Mouse (Mus musculus) forelimb bud, embryonic 11.5 days (tissue): Measurements from ENCODE around the gene Smim20.

ENCODE experiments used
- DNase-seq: peaks from one replicate; pipeline ENCODE4 v3.0.0-alpha.2; 2012; ENCODE audit warnings: low read depth, low spot score

The Smim20 gene

DNA sequence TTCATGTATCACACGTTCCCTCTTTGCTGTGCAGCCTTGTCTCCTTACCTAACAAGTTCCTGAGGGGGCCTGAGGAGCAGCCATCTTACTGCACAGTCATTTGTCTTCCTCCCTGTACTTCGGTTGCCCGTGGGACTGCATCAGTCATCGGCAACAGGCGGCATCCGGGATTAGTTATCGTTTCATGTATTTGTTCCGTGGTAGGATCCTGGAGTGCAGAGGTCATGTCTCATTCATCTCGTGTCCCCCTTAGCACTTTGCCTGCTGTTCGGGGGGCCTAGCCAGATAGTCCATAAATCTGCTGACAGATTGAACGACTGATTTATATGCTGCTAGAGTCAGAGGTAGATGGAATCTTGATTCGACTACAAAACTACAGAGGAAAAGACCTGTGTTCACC is 1.1 kb upstream of the Smim20 start:
- no peak for DNase-seq

DNA sequence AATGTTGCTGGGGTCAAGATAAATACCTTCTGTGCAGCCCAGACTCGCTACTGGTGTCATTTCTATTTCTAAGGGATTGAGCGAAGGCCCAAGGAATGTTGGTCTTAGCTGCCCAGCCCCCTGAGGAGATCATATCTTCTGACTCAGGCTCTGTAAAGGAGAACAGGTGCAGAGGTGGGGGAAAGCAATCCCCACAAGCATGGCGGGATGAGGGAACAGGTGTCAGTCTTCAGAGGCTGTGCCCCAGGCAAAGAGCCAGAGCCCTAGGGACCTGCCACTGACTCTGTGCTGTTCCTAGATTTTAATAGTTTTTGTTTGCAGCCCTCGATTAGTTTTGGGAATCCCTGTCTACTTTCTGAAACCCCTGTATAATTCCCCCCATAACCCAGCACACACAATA is 702 bp upstream of the Smim20 start:
- DNase-seq = no peak

DNA sequence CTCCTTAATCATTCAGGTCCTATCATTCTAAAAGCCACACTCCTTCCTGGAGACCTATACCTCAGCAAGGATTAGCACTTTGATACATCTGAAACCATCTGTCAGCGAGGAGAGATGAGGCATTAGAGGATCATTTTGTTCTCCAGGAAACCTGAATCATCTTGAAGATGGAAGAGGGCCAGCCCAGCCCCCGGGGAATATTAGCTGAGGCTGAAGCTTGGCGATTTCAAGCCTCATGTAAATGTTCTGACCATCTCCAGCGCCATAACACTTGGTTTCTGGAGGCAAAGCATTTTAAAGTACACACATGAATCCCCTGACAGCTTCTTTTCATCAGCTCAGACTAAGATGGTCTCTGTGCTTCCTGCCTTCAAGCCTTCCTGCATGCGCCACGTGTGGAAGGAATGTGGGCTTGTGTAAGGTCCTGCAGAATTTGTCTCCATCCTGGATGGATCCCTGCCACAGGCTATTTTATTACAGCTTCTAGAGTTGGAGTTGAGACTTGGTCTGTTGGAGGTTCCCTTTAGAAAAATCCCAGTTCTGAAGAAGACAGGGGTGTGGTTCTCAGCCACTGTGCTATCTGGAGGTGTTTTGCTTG is 1.3 kb downstream of the Smim20 start:
- DNase-seq = no peak

DNA sequence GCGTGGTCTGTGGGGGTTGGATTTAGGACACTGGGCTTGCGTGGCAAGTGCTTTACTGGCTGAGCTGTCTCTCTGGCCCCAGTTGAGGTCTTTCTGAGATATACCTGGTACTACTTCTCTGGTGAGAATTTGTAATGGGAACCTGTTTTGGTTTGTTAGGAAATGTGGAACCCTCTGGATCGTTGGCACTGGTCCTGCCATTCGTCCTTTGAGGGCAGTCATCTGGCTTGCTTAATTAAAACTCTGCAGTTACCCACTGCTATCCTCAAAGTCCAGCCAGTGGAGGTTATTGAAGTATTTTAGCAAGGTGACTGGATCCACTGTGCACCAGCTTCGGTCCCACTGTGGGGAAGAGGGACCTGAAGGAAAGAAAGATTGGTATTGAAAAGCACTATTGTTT is 2.9 kb downstream of the Smim20 start:
- no peak for DNase-seq

DNA sequence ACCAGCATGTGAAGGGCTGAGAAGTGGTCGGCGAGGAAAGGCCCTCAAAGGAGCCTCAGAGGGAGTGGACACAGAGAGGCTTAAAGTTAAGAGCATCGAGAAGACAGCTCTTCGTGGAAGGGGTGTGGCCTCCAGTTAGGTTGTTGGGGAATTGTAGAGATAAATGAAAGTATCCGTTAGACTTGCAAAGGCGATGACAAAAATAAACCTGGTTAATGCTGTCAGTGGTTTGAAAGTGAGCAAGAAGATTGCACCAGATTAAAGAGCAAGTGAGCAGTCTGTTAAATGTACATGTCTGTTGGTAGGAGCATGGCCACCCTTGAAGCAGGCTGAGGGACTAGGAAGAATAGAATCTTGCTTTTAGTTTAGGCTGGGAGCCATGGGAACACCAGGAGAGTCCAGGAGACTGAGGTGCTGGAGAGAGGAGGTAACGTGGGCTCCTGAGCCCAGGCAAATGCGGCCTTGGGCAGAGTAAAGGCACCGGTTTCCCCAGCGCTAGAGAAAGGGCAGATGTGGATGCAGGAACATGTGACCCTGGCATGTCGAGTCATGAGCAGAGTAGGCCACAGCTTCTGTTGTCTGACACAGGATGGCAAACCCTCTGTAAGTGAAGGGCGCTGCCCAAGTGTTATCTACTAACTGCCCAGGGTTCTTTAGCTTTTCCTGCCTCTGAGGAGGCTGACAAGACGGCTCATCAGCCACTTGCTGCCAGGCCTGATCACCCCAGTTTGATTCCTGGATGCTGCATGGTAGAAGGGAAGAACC is 4.2 kb downstream of the Smim20 start:
- no peak for DNase-seq

DNA sequence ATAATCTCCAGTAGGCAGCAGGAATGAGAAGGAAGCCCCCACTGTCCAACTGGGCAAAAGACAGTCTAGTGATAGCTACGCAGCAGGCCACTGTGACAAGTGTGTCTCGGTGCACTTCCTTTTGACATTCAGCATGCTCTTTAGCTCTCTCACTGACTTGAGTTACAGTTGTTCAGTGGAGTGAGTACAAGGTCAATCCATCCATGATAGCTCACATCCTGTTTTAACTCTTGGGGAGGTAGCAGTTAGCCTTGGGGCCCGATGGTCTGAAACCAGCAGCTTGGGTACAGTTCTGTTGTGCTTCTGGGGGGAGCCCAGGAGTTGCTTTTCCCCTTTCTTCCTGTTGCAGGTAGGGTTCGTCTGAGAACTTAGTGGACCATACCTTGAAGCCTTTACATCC is 5.7 kb downstream of the Smim20 start:
- DNase-seq = no peak

DNA sequence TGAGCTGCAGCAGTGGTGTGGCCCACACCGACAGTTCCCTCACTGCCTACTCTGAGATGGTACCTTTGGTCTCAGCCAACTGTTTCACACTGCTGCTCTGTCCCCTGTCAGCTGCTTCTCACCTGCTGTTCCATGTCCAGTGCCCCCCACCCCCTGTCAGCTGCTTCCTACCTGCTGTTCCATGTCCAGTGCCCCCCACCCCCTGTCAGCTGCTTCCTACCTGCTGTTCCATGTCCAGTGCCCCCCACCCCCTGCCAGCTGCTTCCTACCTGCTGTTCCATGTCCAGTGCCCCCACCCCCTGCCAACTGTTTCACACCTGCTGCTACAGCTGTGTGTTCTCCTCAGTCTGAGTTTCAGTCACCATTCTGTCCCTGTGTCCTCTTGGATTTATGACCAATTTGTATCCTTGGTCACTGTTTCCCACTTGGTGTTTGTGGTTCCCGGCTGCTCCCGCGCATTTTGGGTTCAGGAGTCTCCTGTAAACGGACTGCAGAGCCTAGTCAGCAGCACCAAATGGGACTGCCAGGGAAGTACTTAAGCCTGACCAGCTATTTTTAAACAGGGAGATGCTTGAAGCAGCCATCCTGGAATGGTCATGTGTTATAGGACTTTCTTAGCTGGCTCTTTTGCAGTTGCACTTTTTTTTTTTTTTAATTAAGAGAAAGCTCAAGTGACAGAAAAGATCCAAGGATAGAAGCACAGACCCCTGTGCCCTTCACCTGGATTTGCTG is 7.0 kb downstream of the Smim20 start:
- DNase-seq = no peak

DNA sequence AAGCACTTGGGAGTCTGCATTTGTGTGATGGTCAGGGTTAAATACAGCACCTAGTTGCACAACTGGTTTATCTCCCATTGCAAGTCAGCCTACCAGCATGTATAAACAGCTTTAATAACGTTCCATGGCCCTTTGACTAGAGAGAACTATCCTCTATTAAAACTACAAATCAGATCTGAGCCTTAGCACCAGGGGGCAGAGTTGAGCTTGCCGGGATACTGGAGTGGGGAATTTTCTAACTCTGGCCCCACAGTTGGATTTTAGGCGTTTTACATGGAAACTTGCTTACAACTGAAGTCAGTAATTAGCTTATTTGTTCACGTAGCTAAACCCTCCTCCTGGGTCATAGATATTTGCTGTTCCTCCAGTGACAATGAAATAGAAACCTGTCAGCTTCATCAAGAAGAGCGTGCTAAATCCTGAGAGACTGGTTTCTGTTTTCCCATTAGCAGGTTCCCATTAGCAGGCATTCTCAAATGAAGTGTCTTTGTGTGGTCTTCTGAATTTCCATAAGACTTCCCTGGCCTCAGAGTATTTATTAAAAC is 8.0 kb downstream of the Smim20 start:
- DNase-seq = no peak

DNA sequence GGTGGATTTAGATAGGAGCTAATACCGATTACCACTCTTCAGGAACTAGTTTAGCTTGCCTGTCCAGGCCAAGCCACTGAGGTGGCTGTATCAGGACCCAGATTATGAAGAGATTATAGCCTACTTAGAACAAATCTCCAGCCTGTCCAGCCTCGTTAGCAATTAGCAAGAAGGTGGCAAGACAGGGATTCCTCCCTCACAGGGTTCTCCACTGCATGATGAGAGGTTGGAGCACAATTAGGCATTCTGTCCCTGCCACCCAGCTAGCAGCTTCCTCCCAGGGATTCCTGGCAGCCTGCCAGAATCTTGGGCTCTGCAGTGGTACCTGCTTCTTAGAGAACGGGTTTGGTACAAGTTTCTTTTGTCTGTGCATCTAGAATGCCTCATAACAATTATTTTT is 8.5 kb downstream of the Smim20 start:
- DNase-seq = no peak

DNA sequence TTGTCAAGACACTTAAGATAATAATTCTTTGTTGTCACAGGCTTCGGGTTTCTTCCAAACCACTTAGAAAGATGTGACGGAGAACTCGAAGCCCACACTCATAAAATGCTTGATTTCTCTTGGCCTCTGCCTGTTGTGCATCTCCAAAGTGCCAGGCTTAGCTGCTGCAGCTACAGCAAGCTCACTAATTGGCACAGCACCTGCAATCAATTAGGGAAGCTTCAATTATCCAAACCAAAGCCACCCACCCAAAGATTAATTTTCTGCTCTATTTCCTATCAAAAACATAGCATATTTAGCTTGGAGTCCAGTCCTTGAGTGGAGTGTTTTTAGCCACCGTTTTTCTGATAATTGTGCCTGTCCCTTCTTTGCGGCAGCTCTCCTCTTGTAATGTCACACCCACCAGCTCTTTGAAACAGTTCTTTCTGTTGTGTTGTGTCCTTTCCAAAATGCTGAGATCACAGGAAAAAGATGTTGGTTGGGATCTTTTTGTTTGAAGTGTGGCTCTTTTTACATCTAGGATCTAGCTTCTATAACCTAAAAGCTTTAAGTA is 9.7 kb downstream of the Smim20 start:
- DNase-seq = no peak

DNA sequence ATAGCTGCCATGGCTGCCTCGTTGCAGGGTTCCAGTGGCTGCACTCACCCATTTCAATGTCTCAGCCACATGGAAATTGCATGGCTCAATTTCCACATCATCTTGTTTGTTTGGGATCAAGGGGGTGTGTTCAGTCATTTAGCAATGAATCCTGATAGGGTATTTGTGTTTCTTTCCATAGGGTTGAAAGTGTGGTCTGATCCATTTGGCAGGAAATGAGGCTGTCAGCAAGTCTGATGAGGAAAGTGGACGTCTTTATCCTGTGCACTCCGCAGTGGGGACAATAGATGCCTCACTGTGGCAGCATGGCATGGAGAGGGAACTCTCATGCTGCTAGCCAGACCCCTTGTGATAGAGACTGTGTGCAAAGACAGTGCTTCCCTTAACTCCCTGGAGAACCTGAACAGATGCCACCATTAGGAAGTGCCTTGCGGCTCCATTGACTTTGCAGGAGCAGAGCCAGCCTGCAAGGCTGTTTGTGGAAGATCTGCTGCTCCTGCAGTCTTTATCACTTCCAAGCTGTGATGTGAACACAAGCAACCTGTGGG is 10.9 kb downstream of the Smim20 start:
- DNase-seq = no peak

DNA sequence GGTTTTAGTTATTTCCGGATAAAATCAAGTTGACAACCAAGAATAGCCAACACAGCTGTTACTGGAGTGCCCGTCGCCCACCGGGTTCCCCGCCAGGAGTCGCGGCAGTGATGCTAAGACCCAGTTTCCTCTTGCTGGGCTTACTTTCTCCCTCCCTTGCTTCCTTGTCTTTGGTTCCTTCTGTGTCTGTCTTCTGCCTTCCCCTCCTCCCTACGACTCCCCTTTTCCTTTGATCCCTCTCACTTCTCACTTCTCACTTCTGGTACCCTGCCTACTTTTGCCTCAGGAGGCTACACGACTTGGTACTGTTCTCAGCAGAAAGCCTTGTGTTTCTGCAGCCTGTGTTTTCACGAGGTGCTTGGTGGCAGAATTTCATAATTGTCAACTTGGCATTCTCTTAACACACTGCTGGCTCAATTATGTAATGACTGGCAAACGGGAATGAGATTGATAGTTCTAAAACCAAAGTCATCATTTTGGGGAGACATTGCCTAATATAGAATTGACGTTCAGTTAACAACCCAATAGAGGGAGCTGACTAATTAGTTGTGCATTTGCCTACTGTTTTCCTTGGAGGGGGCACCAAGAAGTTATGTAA is 12.4 kb downstream of the Smim20 start:
- no peak for DNase-seq

DNA sequence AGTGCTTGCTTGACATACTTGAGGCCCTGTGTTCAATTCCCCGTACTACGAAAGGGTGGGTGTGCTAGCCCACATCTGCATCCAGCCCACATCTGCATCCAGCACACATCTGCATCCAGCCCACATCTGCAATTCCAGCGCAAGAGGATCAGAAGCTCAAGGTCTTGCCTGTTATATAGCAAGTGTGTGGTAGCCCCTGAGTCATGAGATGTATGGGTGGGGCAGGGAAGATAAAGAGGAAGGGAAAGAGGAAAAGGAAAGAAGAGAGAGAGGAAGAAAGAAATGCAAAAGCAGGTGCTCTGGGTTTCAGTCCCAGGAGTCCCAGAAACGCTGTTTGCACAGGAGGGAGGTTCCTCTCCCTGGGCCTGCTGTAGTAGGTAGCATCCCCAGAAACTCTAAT is 15.6 kb downstream of the Smim20 start:
- DNase-seq = no peak

DNA sequence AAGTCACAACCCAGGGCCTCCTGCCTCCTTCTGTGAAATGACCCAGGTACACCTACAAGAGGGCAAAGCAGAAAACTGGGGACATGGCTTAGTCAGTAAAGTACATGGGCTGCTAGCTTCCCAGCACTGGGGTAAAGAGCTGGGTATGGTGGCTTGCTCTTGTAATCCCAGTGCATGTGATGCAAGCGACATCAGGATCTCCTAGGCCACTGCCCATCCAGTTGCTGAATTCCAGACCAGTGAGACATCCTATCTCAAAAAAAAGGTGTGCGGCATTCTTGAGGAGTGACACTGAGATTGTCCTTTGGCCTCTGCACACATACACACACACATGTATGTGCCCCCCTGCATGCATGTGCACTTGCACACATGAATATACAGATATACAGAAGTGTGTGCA is 19.5 kb downstream of the Smim20 start:
- DNase-seq = no peak

DNA sequence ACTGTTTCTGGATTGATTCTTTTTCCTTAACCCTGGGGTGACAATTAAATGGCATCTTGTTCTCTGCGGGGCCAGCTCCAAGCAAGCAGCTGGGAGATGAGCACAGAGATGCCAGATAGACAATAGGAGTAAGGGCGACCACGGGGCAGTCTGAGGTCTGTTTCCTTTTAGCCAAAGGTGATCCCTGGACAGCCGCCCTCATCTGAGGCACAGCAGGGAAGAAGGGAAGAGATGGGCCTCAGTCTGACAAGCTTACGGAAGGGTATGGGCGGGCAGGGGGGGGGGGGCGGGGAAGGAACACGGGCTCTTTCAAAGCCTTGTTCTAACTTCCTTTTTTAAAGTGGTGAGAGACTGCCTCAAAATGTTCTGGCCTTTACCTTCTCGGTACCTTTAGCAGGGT is 22.6 kb downstream of the Smim20 start:
- DNase-seq = no peak

DNA sequence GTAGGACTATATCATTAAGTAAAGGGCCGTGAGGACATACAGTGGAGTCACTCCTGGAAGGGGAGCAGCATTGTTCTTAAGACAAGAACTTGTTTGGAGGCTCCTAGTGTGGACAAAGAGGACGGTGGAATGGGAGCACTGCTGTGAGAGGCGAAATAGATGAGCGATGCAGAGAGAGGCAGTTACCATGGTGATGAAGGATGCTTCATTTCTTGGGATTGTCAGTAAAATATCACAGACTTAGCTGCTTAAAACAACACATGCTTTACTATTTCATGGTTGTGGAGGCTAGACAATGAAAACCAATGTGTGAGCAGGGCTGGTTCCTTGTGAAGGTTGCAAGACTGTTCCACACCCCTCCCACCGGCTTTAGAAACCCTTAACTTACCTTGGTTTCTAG is 27.7 kb downstream of the Smim20 start:
- no peak for DNase-seq

DNA sequence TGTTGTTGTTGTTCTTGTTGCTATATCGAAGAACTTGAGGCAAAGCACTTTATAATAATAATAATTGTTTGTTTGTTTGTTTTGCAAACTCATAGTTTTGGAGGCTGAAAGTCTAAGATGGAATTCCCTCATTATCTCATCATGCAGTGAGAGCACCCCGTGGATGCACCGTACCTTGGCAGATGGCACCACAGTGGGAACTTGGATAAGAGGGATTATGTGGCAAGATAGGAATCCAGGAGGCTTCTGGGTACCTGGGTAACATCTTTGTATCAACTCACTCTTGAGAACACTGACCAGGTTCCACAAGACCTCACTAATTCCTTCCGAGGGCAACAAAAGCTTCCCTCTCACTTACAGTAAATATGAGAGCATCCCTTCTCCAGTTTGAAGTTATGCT is 30.1 kb downstream of the Smim20 start:
- DNase-seq = no peak

DNA sequence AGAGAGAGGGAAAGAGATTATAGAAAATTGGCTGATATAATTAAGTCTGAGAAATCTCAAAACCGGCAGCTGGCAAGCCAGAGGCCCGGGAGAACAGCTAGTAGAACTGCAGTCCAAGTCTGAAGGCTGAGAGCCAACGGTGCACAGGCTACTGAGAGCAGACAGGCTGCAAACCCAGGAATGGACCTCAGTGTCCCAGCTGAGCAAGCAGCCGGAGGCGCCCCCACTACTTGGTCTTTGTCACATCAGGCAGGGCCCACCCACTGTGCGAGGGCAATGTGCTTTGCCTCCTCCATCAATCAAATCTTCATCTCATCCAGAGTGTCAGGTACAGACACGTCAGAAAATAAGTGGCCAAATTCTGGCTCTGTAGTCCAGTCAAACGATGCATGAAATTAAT is 34.6 kb downstream of the Smim20 start:
- DNase-seq = no peak

DNA sequence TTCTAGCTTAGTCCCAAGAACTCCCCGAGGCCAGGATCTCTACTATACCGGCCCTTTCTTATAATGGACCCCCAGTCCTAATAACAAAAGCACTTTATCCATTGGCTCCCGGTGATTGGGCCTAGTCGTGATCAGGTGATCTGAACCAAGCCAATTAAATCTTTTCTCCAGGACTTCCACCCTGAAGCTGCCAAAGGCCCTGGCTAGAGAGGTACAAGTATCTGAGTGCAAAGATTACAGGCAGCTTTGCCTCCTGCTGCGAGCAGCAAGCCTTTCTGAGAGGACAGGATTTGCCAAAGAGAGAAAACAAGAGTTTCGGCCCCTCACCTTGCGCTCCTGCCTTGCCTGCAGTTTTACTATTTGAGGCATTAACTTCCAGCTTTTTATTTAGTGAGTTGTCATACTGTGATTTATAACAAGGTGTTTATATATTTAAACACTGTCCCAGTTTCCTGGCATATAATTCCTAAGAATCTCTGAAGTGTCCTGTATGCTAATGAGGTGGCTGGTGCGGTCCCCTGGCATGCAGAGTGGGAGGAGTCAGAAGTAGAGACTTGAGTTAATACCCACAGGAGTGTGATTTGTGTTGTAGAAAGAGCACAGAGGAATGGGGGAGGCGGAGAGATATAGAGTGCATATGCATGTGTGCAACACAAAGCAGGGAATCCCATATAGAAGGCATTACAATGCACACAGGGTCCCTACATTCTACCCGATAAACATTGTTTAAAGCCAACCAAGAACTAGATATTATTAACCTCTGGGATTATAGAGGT is 36.2 kb downstream of the Smim20 start:
- no peak for DNase-seq

DNA sequence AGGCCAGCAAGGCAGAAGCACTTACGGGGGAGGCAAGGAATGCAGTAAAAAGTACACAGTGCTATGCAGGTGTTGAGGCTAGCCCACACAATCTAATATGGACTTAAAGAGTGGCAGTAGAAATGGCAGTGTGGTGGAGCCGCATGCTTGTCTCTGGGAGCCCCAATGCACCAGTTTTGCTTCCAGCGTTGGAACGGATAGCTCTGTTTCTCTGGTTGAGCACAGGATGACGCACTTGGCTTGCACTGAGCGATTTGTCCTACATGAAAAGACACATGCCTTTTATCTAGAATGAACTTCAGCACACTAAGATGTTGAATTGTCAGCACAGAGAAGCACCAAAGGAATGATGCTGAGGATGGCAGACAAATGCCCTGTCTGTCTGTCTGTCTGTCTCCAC is 37.1 kb downstream of the Smim20 start:
- DNase-seq = no peak

DNA sequence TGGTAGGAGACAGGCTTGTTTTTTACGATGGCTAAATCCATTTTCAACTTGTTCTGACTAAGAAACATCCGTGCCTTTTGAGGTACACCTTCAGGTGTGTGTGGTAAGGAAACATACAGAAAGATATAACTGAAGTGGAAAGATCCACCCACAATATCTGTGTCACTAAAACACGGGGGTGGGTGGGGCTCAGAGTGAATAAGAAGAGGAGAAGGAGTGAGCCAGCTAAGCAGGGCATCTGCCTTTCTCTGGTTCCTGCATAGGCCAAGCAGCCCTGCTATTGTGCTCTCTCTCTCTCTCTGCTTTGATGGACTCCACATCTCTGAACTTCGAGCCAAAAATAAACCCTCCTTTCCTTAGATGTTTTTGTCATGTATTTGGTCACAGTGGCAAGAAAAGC is 38.1 kb downstream of the Smim20 start:
- no peak for DNase-seq
